Mouse (Mus musculus) intestine, postnatal 0 days (tissue): ENCODE data around the gene F830045P16Rik. TPM values are rescaled to one million over a fixed set of nuclear protein-coding genes. Genes with fewer than 3 reads are reported as not detected.

Experiments
- ATAC-seq: fragments of 200-750 bp; cut with Nextera tagmentation; 2 replicates; pipeline ENCODE4 v1.8.0; 2017; ENCODE audit warnings: mild to moderate bottlenecking, moderate TSS enrichment, moderate library complexity
- H3K27ac ChIP-seq: fragments of 300-500 bp; sonication (generic); 2 replicates; pipeline ENCODE4 v1.5.1; 2014; ENCODE audit warnings: mild to moderate bottlenecking, low read depth, low read length, moderate library complexity
- H3K27me3 ChIP-seq: fragments of 300-500 bp; sonication (generic); replicated peaks from 2 replicates; pipeline ENCODE4 v1.6.1; 2014; ENCODE audit warnings: low read length, mixed read lengths; ENCODE audit not compliant: control insufficient read depth, insufficient read depth
- H3K36me3 ChIP-seq: fragments of 300-500 bp; sonication (generic); 2 replicates; pipeline ENCODE4 v1.6.1; 2014; ENCODE audit warnings: mild to moderate bottlenecking, moderate library complexity; ENCODE audit not compliant: control insufficient read depth, insufficient read depth
- H3K4me1 ChIP-seq: fragments of 300-500 bp; sonication (generic); replicated peaks from 2 replicates; pipeline ENCODE4 v1.6.1; 2014; ENCODE audit warnings: antibody characterized with exemption, low read length, mixed read lengths; ENCODE audit not compliant: control insufficient read depth, insufficient read depth
- H3K4me2 ChIP-seq: fragments of 300-500 bp; sonication (generic); replicated peaks from 2 replicates; pipeline ENCODE4 v1.6.1; 2014; ENCODE audit warnings: low read depth, mild to moderate bottlenecking, moderate library complexity
- H3K4me3 ChIP-seq: fragments of 300-500 bp; sonication (generic); 2 replicates; pipeline ENCODE4 v1.5.1; 2014; ENCODE audit warnings: low read depth, low read length
- H3K9ac ChIP-seq: fragments of 300-500 bp; sonication (generic); 2 replicates; pipeline ENCODE4 v1.6.1; 2014; ENCODE audit warnings: mild to moderate bottlenecking, low read depth, low read length
- H3K9me3 ChIP-seq: fragments of 300-500 bp; sonication (generic); 2 replicates; pipeline ENCODE4 v1.6.1; 2016; ENCODE audit warnings: mixed run types; ENCODE audit not compliant: control insufficient read depth
- CTCF ChIP-seq: sonication (generic); IDR thresholded peaks from 2 replicates; pipeline ENCODE4 v1.5.1; 2016; ENCODE audit warnings: low read depth, mild to moderate bottlenecking, control low read depth, antibody characterized with exemption, moderate library complexity
- WGBS: fragments of 180-500 bp; shearing (Covaris S2); extraction: QIAGEN DNeasy Blood & Tissue Kit; methylation state at CpG from one replicate; pipeline ENCODE4 v1.1.7; 2014; 5-methylcytosine and 5-hydroxymethylcytosine counted together
- polyA plus RNA-seq: library from polyadenylated mRNA; unstranded; fragments of >200 nt; fragmentation: Nextera tagmentation; extraction: Ambion mirVana; gene quantifications from 2 replicates; pipeline ENCODE4 v1.2.1, GENCODE M21; 2015

Gene F830045P16Rik
- polyA plus RNA-seq, 1 experiment from 2014 or later, result not detected

GRCm38 (mm10) chr2:129537926-129538325 is 1.5 kb upstream of the F830045P16Rik start:
- no peak for ATAC-seq
- Histone ChIP-seq H3K4me2 (no peak overlapping the region), H3K9ac (no peak overlapping the region), H3K9me3 (no peaks in the 10 kb centered on the region), H3K36me3 (no peaks in the 10 kb centered on the region), H3K27ac (no peak overlapping the region), H3K4me3 (no peak overlapping the region), H3K27me3 (no peaks in the 10 kb centered on the region), H3K4me1 (no peaks in the 10 kb centered on the region)
- WGBS, result 67% methylated on average over 4 of the region's 4 CpGs
- TF ChIP-seq CTCF, result 0 out of 2 replicates have a peak, but pooled peaks have one; percentile 5

- Histone ChIP-seq H3K27ac (no peak overlapping the region; the same call in 1 of the 2 replicates), H3K4me1 (no peaks in the 10 kb centered on the region), H3K4me2 (no peak overlapping the region), H3K9ac (no peak overlapping the region), H3K9me3 (no peaks in the 10 kb centered on the region), H3K36me3 (no peaks in the 10 kb centered on the region), H3K27me3 (no peaks in the 10 kb centered on the region), H3K4me3 (no peak overlapping the region)
- ATAC-seq, result no peak
- TF ChIP-seq CTCF, result no peak
- WGBS, result 46% methylated on average over 7 of the region's 7 CpGs
These were observed 958 bp upstream of the F830045P16Rik start for GRCm38 (mm10) chr2:129537360-129537759.

- WGBS, result 58% methylated on average over 1 of the region's 1 CpGs
- H3K9me3 ChIP-seq, result no peaks in the 10 kb centered on the region
- no peak overlapping the region for H3K27ac ChIP-seq
- H3K4me2 ChIP-seq, result no peak overlapping the region
- ATAC-seq, result no peak
- no peak overlapping the region for H3K9ac ChIP-seq
- H3K36me3 ChIP-seq, result no peaks in the 10 kb centered on the region
- H3K27me3 ChIP-seq, result no peaks in the 10 kb centered on the region
- H3K4me3 ChIP-seq, result no peak overlapping the region
- no peak for TF ChIP-seq CTCF
- no peaks in the 10 kb centered on the region for H3K4me1 ChIP-seq
These were observed 524 bp upstream of the F830045P16Rik start for GRCm38 (mm10) chr2:129536926-129537325.

GRCm38 (mm10) chr2:129534886-129535591 is 1.4 kb downstream of the F830045P16Rik start:
- Histone ChIP-seq H3K27ac (no peak overlapping the region), H3K9me3 (no peaks in the 10 kb centered on the region), H3K27me3 (no peaks in the 10 kb centered on the region), H3K4me2 (no peak overlapping the region), H3K9ac (no peak overlapping the region), H3K36me3 (no peaks in the 10 kb centered on the region), H3K4me1 (no peaks in the 10 kb centered on the region), H3K4me3 (no peak overlapping the region)
- ATAC-seq, result no peak
- TF ChIP-seq CTCF, result no peak
- WGBS, result 58% methylated on average over 5 of the region's 5 CpGs

GRCm38 (mm10) chr2:129531890-129532289 is 4.5 kb downstream of the F830045P16Rik start:
- Histone ChIP-seq H3K9me3 (no peaks in the 10 kb centered on the region), H3K36me3 (no peaks in the 10 kb centered on the region), H3K9ac (no peak overlapping the region), H3K4me2 (no peak overlapping the region), H3K4me3 (no peak overlapping the region), H3K27ac (no peak overlapping the region), H3K4me1 (no peaks in the 10 kb centered on the region), H3K27me3 (no peaks in the 10 kb centered on the region)
- no peak for ATAC-seq
- no peak for TF ChIP-seq CTCF
- WGBS, result 67% methylated on average over 2 of the region's 2 CpGs

- no peak for TF ChIP-seq CTCF
- H3K4me2 ChIP-seq, result no peak overlapping the region
- H3K27ac ChIP-seq, result no peak overlapping the region
- H3K9me3 ChIP-seq, result no peaks in the 10 kb centered on the region
- H3K9ac ChIP-seq, result no peak overlapping the region
- ATAC-seq, result no peak
- H3K4me3 ChIP-seq, result no peak overlapping the region
- no peaks in the 10 kb centered on the region for H3K27me3 ChIP-seq
- no peaks in the 10 kb centered on the region for H3K4me1 ChIP-seq
- no peaks in the 10 kb centered on the region for H3K36me3 ChIP-seq
These were observed 5.3 kb downstream of the F830045P16Rik start for GRCm38 (mm10) chr2:129531102-129531501.
